Mouse (Mus musculus) embryonic facial prominence, embryonic 11.5 days (tissue): Measurements from ENCODE around the gene Uhmk1. TPM values are rescaled to one million over a fixed set of nuclear protein-coding genes. Genes with fewer than 3 reads are reported as not detected.
A peak's percentile ranks its signal among the peaks of the same experiment; 100 is the strongest.

Source experiments
- ATAC-seq: fragments of 200-750 bp; cut with Nextera tagmentation; replicated peaks from 2 replicates; pipeline ENCODE4 v1.8.0; 2017; ENCODE audit warnings: low read depth; ENCODE audit not compliant: insufficient number of reproducible peaks, low FRiP score, low TSS enrichment
- DNase-seq: peaks from one replicate; pipeline ENCODE4 v3.0.0-alpha.2; 2015; ENCODE audit warnings: low spot score
- H3K27ac ChIP-seq: fragments of 300-500 bp; sonication (generic); replicated peaks from 2 replicates; pipeline ENCODE4 v1.5.1; 2014; ENCODE audit warnings: mild to moderate bottlenecking, low read depth, low read length, control low read depth
- H3K27me3 ChIP-seq: fragments of 300-500 bp; sonication (generic); 2 replicates; pipeline ENCODE4 v1.6.1; 2014; ENCODE audit warnings: mild to moderate bottlenecking, low read length, moderate library complexity, mixed read lengths; ENCODE audit not compliant: control insufficient read depth, insufficient read depth
- H3K36me3 ChIP-seq: fragments of 300-500 bp; sonication (generic); replicated peaks from 2 replicates; pipeline ENCODE4 v1.6.1; 2014; ENCODE audit warnings: low read depth, mild to moderate bottlenecking, low read length, moderate library complexity, mixed read lengths; ENCODE audit not compliant: control insufficient read depth, insufficient read depth
- H3K4me1 ChIP-seq: fragments of 300-500 bp; sonication (generic); 2 replicates; pipeline ENCODE4 v1.6.1; 2014; ENCODE audit warnings: low read length, mixed read lengths; ENCODE audit not compliant: control insufficient read depth, insufficient read depth
- H3K4me2 ChIP-seq: fragments of 300-500 bp; sonication (generic); 2 replicates; pipeline ENCODE4 v1.6.1; 2014; ENCODE audit warnings: low read depth, mild to moderate bottlenecking, control low read depth, low read length, moderate library complexity
- H3K4me3 ChIP-seq: fragments of 300-500 bp; sonication (generic); 2 replicates; pipeline ENCODE4 v1.5.1; 2014; ENCODE audit warnings: low read depth, low read length, control low read depth
- H3K9ac ChIP-seq: fragments of 300-500 bp; sonication (generic); replicated peaks from 2 replicates; pipeline ENCODE4 v1.6.1; 2014; ENCODE audit warnings: mild to moderate bottlenecking, control low read depth, low read length
- H3K9me3 ChIP-seq: fragments of 300-500 bp; sonication (generic); replicated peaks from 2 replicates; pipeline ENCODE4 v1.6.1; 2016; ENCODE audit warnings: mild to moderate bottlenecking, low read length, inconsistent platforms, mixed read lengths; ENCODE audit not compliant: control insufficient read depth
- WGBS: fragments of 180-500 bp; shearing (Covaris S2); extraction: QIAGEN DNeasy Blood & Tissue Kit; methylation state at CpG from one replicate; pipeline ENCODE4 v1.1.7; 2014; 5-methylcytosine and 5-hydroxymethylcytosine counted together
- polyA plus RNA-seq: library from polyadenylated mRNA; unstranded; fragments of >200 nt; fragmentation: Nextera tagmentation; extraction: Ambion mirVana; gene quantifications from 2 replicates; pipeline ENCODE4 v1.2.1, GENCODE M21; 2014

Gene Uhmk1
- polyA plus RNA-seq, 1 experiment from 2014 or later, result 14.0 TPM

DNA sequence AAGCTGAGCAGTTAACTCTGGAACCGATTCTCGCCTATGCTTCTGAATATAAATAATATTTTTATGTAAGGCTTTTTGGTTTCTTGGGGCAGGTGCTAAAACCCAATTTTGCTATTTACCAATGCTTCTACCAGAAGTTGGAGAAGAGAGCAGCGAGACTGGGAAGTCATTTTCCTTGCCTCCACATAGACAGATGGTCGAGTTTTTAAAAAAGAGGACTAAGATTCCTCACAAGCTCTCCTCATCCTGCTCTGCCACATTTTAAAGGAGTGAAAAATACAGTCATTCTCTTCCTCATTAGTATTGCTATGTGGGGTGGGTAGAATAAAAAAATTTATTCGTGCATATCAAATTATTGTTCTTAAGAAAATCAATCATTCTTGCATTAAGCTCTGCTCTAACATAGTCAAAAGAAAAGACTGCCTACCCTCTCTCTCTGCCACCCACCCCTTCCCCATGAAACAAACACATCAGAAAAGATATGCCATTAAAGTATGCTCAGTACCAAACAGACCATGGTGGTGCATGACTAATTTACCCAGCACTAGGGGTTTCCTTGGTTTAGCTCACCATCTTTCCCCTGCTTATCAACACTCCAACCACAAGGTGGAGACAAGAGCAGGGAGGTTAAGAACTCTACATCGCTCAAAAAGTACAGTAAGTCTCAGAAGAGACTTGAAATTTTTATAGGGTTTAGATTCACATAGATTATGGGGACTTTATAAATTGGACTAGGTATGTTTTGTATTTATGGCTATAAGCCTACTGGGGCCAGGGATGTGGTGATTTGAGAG lies 3.1 kb upstream of the Uhmk1 start:
- H3K9me3 ChIP-seq, result no peaks in the 10 kb centered on the region
- no peaks in the 10 kb centered on the region for H3K4me1 ChIP-seq
- H3K4me2 ChIP-seq, result no peak overlapping the region
- 77% methylated on average over 6 of the region's 6 CpGs for WGBS
- H3K27me3 ChIP-seq, result no peaks in the 10 kb centered on the region
- H3K36me3 ChIP-seq, result no peaks in the 10 kb centered on the region
- no peak overlapping the region for H3K4me3 ChIP-seq
- peak; percentile 50 for DNase-seq
- no peak overlapping the region for H3K9ac ChIP-seq
- H3K27ac ChIP-seq, result no peak overlapping the region
- no peak for ATAC-seq

DNA sequence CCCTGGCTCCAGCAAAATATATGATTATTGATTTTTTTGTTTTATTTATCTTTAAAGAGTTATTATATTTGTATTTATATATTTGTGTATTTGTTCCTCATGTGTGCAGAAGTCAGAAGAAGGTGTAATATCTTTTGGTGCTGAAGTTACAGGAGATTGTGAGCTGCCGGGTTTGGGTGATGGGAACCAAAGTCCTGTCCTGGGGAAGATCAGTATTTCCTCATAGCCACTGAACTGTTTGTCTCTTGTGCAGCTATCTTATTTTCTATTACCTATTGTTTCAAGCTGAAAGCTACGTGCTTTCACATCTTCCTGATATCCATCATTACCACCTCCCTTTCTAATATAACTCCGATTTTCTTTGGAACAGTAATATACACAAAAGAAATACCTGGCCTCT lies 393 bp upstream of the Uhmk1 start:
- WGBS, result 75% methylated on average over 3 of the region's 3 CpGs
- peak overlapping the region; percentile 98 for H3K4me3 ChIP-seq
- no peaks in the 10 kb centered on the region for H3K4me1 ChIP-seq
- DNase-seq (no peak), ATAC-seq (no peak)
- no peak overlapping the region for H3K9ac ChIP-seq
- H3K27me3 ChIP-seq, result no peaks in the 10 kb centered on the region
- H3K27ac ChIP-seq, result no peak overlapping the region
- no peaks in the 10 kb centered on the region for H3K9me3 ChIP-seq
- no peak overlapping the region for H3K4me2 ChIP-seq
- H3K36me3 ChIP-seq, result no peaks in the 10 kb centered on the region

DNA sequence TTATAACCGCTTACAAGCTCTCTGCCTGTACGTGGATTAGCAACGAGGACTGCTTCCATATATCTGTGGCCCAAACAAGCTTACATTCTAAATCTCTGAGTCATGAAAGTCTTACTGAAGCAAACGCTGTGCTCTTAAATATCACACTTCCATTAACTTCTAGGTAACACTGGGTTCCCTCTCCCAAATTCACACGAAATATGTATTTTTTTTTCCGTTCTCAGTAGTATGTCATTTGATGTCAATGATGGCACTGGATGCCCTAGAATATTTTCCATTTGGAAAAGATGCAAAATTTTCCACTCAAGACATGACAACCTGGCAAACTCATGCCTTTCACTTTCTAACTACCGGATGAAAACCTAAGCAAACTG lies 827 bp downstream of the Uhmk1 start:
- peak overlapping the region; percentile 92 for H3K9ac ChIP-seq
- no peaks in the 10 kb centered on the region for H3K27me3 ChIP-seq
- ATAC-seq (no peak), DNase-seq (no peak)
- H3K9me3 ChIP-seq, result no peaks in the 10 kb centered on the region
- H3K27ac ChIP-seq, result no peak overlapping the region
- peak overlapping the region; percentile 63 for H3K4me2 ChIP-seq
- H3K4me1 ChIP-seq, result no peaks in the 10 kb centered on the region
- WGBS, result 46% methylated on average over 7 of the region's 7 CpGs
- no peaks in the 10 kb centered on the region for H3K36me3 ChIP-seq
- H3K4me3 ChIP-seq, result peak overlapping the region; percentile 98

DNA sequence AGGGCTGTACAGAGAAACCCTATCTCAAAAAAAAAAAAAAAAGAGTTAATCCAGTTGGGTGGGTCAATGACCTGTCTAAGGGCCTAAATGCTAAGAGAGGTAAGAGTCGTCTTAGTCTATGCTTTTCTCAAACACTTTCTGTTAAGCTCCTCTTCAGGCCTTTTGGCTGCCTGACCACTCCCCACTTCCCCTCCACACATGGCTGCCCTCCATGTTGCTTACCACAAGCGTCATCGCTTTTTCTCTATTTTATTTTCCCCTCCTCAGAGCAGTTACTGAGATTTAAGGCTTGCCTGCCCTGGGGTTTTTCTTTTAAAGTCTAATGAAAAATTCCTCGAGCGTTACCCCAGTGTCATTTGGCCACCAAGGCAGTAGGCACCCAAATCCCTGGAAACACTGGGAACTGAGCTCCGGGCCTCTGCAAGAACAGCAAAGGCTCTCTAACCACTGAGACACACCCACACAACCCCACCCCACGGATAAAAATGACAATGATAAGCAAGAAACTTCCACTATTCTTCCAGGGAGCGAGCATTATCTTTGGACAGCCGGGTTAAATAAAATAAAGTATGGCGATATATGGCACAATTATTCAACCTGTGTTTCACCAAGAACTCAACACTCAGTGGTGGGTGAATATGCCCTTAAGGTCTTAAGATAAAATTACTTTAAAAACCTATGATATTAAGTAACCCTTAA lies 1.9 kb downstream of the Uhmk1 start:
- H3K27ac ChIP-seq, result no peak overlapping the region
- no peaks in the 10 kb centered on the region for H3K27me3 ChIP-seq
- no peak for DNase-seq
- H3K4me3 ChIP-seq, result no peak overlapping the region
- no peaks in the 10 kb centered on the region for H3K9me3 ChIP-seq
- ATAC-seq, result no peak
- no peaks in the 10 kb centered on the region for H3K4me1 ChIP-seq
- H3K9ac ChIP-seq, result no peak overlapping the region
- 91% methylated on average over 10 of the region's 10 CpGs for WGBS
- H3K4me2 ChIP-seq, result no peak overlapping the region
- H3K36me3 ChIP-seq, result no peaks in the 10 kb centered on the region

DNA sequence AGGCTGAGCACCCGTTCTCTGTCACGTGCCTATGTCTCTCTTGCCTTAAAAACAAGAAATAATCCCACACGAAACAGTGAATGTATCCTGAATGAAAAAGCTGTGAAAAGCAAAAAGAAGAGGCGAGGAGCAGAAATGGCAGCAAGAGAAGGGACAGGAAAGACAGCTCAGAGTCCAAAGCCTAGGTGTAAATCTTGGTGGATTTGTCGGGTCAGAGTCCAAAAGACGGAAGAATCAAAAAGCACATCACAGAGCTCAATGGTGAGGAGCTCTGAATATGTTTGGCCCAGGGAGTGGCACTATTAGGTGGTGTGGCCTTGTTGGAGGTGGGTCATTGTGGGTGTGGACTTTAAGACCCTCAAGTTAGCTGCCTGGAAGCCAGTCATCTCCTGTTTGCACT lies 8.8 kb downstream of the Uhmk1 start:
- no peak overlapping the region for H3K4me3 ChIP-seq
- H3K9me3 ChIP-seq, result no peaks in the 10 kb centered on the region
- no peaks in the 10 kb centered on the region for H3K4me1 ChIP-seq
- 94% methylated on average over 6 of the region's 6 CpGs for WGBS
- no peak overlapping the region for H3K4me2 ChIP-seq
- H3K36me3 ChIP-seq, result peaks cover 8% of the 10 kb centered on the region
- DNase-seq, result no peak
- no peak overlapping the region for H3K27ac ChIP-seq
- no peak overlapping the region for H3K9ac ChIP-seq
- no peaks in the 10 kb centered on the region for H3K27me3 ChIP-seq
- no peak for ATAC-seq

DNA sequence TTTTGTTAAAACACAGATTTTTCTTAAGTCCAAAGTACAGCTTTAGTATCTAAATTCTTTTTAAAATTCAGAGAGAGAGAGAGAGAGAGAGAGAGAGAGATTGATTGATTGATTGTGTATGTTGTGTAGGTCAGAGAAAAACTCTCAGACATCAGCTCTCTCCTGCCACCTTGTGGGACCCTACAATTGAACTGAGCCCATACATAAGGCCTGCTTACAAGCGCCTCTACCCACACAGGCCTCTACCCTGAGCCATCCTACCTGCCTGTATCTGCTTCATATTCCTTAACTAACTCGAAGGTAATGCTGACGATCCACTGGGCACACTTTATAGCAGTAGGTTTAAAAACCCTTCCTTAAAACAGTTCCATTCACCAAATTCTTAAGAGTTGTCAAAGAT lies 14.8 kb downstream of the Uhmk1 start:
- Histone ChIP-seq H3K9me3 (no peaks in the 10 kb centered on the region), H3K27me3 (no peaks in the 10 kb centered on the region), H3K4me1 (no peaks in the 10 kb centered on the region), H3K4me3 (no peak overlapping the region), H3K4me2 (no peak overlapping the region), H3K27ac (no peak overlapping the region), H3K36me3 (no peaks in the 10 kb centered on the region), H3K9ac (no peak overlapping the region)
- DNase-seq (peak; percentile 37), ATAC-seq (no peak)
- WGBS, result 78% methylated on average over 3 of the region's 3 CpGs

DNA sequence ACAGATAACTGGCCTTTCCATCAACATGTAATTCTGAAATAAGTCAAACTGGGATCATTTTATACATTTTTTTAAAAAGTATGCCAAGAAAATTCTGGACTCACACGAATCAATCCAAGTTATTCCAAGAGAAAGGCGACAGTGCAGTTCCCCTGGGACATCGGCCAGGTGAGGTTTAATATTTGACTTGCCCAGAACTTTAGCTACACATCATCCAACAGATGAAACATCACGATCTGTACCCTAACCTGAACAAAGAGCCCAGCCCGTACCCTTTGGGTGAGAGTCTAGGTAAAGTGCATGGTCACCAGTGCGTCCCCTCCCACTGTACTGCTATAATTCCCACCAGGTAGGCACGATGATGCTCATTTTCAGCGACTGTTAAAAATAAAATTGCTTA lies 19.0 kb downstream of the Uhmk1 start:
- DNase-seq (no peak), ATAC-seq (no peak)
- Histone ChIP-seq H3K9ac (no peak overlapping the region), H3K36me3 (peaks cover 3% of the 10 kb centered on the region), H3K4me3 (no peak overlapping the region), H3K9me3 (no peaks in the 10 kb centered on the region), H3K4me1 (no peaks in the 10 kb centered on the region), H3K27me3 (no peaks in the 10 kb centered on the region), H3K27ac (no peak overlapping the region), H3K4me2 (no peak overlapping the region)
- WGBS, result 90% methylated on average over 8 of the region's 8 CpGs

DNA sequence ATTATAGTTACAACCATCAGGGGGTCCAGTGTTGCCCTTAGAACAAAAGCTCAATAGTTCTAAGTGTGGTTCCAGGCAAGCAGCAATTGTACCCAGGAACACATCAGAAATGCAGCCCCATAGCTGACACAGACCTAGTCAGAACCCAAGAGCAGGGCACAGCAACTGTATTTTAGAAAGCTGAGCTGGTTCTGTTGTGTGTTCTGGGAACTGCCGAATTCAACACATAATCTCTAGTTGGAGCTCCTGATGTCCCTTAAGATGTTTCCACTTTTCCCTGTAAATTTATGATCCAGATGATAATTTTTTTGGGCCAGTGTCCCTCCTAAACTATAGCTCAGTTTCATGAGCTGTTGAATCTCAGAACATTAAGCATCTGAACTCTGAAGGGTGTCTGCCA lies 23.3 kb downstream of the Uhmk1 start:
- Histone ChIP-seq H3K4me1 (no peaks in the 10 kb centered on the region), H3K4me2 (no peak overlapping the region), H3K4me3 (no peak overlapping the region), H3K36me3 (peaks cover 3% of the 10 kb centered on the region), H3K27me3 (no peaks in the 10 kb centered on the region), H3K9me3 (no peaks in the 10 kb centered on the region), H3K27ac (no peak overlapping the region), H3K9ac (no peak overlapping the region)
- ATAC-seq, result no peak
- 76% methylated on average over 1 of the region's 1 CpGs for WGBS
- DNase-seq, result no peak
